Mouse (Mus musculus) lung, embryonic 14.5 days (tissue): ENCODE data around the gene Ctnna2. TPM values are rescaled to one million over a fixed set of nuclear protein-coding genes. Genes with fewer than 3 reads are reported as not detected.

Experiments
- ATAC-seq: fragments of 200-750 bp; cut with Nextera tagmentation; 2 replicates; pipeline ENCODE4 v1.8.0; 2017; ENCODE audit warnings: mild to moderate bottlenecking, moderate TSS enrichment, moderate library complexity; ENCODE audit not compliant: insufficient read depth
- DNase-seq: peaks from one replicate; pipeline ENCODE4 v3.0.0-alpha.2; 2015
- H3K27ac ChIP-seq: fragments of 300-500 bp; sonication (generic); 2 replicates; pipeline ENCODE4 v1.5.1; 2014; ENCODE audit warnings: low read depth, mild to moderate bottlenecking, moderate library complexity
- H3K27me3 ChIP-seq: fragments of 300-500 bp; sonication (generic); 2 replicates; pipeline ENCODE4 v1.6.1; 2014; ENCODE audit warnings: low read length, control low read depth; ENCODE audit not compliant: insufficient read depth
- H3K36me3 ChIP-seq: fragments of 300-500 bp; sonication (generic); 2 replicates; pipeline ENCODE4 v1.6.1; 2014; ENCODE audit warnings: control low read depth; ENCODE audit not compliant: insufficient read depth
- H3K4me1 ChIP-seq: fragments of 300-500 bp; sonication (generic); 2 replicates; pipeline ENCODE4 v1.6.1; 2014; ENCODE audit warnings: antibody characterized with exemption, control low read depth; ENCODE audit not compliant: insufficient read depth
- H3K4me2 ChIP-seq: fragments of 300-500 bp; sonication (generic); 2 replicates; pipeline ENCODE4 v1.6.1; 2014; ENCODE audit warnings: mild to moderate bottlenecking
- H3K4me3 ChIP-seq: fragments of 300-500 bp; sonication (generic); 2 replicates; pipeline ENCODE4 v1.5.1; 2014; ENCODE audit warnings: low read depth, low read length
- H3K9ac ChIP-seq: fragments of 300-500 bp; sonication (generic); 2 replicates; pipeline ENCODE4 v1.6.1; 2014
- H3K9me3 ChIP-seq: fragments of 300-500 bp; sonication (generic); 2 replicates; pipeline ENCODE4 v1.6.1; 2016; ENCODE audit warnings: low read depth, low read length, control low read depth
- CTCF ChIP-seq: IDR thresholded peaks from 2 replicates; pipeline ENCODE4 v1.5.1; 2016; ENCODE audit warnings: antibody characterized with exemption, low read depth
- WGBS: fragments of 180-500 bp; shearing (Covaris S2); extraction: QIAGEN DNeasy Blood & Tissue Kit; methylation state at CpG from one replicate; pipeline ENCODE4 v1.1.7; 2014; 5-methylcytosine and 5-hydroxymethylcytosine counted together
- polyA plus RNA-seq: library from polyadenylated mRNA; unstranded; fragments of >200 nt; fragmentation: Nextera tagmentation; extraction: Ambion mirVana; gene quantifications from 2 replicates; pipeline ENCODE4 v1.2.1, GENCODE M21; 2014

Ctnna2 gene
- polyA plus RNA-seq, 1 experiment from 2014 or later = 4.4 TPM

- H3K9me3 ChIP-seq = no peaks in the 10 kb centered on the region
- no peak for TF ChIP-seq CTCF
- H3K36me3 ChIP-seq = no peaks in the 10 kb centered on the region
- no peaks in the 10 kb centered on the region for H3K27me3 ChIP-seq
- ATAC-seq (no peak), DNase-seq (no peak)
- no peak overlapping the region for H3K9ac ChIP-seq
- H3K4me1 ChIP-seq = no peaks in the 10 kb centered on the region
- H3K27ac ChIP-seq = no peak overlapping the region
- no peak overlapping the region for H3K4me3 ChIP-seq
- WGBS = 70% methylated on average over 4 of the region's 4 CpGs
- no peak overlapping the region for H3K4me2 ChIP-seq
Observed at GRCm38 (mm10) chr6:76908086-76908485, 1071.4 kb downstream of the Ctnna2 start.

GRCm38 (mm10) chr6:76897156-76897555 lies 1082.3 kb downstream of the Ctnna2 start:
- Histone ChIP-seq H3K9ac (no peak overlapping the region), H3K4me1 (no peaks in the 10 kb centered on the region), H3K36me3 (no peaks in the 10 kb centered on the region), H3K9me3 (no peaks in the 10 kb centered on the region), H3K4me3 (no peak overlapping the region), H3K27ac (no peak overlapping the region), H3K4me2 (no peak overlapping the region), H3K27me3 (no peaks in the 10 kb centered on the region)
- DNase-seq = no peak
- 80% methylated on average over 1 of the region's 1 CpGs for WGBS
- no peak for ATAC-seq
- no peak for TF ChIP-seq CTCF
